Mouse (Mus musculus): ENCODE data around the gene Zfp14.
A peak's percentile ranks its signal among the peaks of the same experiment; 100 is the strongest.

The Zfp14 gene

DNA sequence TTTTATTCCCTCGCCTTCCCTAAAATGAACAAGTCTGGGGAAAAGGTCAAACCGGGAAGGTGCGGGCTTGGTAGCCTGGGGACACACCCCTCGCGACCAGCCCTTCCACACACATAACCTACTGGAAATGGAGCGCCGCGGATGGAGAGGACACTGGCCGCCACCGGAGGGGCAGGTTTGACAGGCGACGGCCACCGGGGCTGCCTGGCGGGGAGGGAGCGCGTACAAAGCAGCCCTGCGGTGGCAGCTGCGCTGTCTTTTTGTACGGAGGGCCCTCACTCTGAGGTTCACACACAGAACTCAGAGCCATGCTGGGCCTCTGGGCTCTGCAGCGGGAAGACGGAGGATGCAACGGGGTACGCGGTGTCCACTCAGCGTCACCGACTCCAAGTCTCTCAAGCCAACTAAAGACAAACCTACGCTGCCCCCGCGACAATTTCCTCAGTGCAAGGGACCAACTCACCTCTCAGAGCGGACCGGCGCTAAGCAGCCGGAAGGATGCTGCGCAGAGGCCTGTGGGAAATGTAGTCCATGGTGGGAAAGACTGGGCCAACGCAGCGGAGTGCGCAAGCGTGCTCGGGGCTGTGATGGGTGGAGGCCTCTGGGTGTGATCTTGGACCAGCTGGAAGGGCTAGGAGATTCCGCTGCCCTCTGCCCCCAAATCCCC is at the start of gene Zfp14:
Zfp14 (minus strand) TSS at position 499 of the 667 bp plus-strand sequence.
- DNase-seq (ENCODE audit: low spot score) = peak; percentile 96

DNA sequence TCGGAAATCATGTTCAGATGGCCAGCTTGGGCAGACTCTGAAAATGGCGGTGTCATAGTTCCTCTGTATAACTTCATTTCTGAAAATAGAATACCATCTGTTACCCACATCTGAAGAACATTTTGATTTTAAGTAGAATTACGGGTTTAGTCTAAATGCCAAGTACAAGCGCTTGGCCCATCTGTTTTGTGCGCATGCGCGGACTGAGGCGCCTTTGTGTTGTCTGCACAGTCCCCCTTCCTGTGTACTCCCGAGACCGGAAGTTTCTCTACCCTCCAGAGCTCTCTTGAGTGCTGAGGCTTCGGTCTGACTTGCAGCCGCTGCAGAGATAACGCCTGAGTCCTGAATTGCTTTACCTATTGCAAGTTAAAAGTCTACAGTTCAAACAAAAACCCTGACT is 48.1 kb upstream of the Zfp14 start:
- DNase-seq (ENCODE audit: low spot score) = no peak

DNA sequence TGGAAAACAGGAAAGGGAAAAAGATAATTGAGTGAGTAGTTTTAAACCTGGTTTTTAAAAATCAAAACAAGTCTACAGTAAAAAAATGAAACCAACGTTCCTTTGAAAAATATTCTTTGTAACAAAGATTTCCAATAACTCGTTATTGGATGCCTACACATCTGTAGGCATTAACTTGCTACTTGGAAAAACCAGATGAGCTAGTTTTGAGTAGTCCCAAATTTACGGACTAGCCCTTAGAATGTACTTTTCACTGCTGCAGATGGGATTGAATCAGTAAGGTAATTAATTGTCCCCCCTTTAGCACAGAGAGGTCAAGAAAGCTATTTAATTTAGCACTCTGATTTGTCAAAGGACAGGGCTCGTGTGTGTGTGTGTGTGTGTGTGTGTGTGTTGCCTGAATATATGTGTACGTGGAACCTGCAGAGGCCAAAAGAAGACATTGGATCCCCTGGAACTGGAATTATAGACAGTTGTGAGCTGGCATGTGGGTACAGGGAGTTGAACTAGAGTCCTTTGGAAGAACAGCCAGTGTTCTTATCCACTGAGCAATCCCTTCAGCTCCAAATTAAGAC is 44.5 kb upstream of the Zfp14 start:
- peak; percentile 24 for DNase-seq (ENCODE audit: low spot score)

DNA sequence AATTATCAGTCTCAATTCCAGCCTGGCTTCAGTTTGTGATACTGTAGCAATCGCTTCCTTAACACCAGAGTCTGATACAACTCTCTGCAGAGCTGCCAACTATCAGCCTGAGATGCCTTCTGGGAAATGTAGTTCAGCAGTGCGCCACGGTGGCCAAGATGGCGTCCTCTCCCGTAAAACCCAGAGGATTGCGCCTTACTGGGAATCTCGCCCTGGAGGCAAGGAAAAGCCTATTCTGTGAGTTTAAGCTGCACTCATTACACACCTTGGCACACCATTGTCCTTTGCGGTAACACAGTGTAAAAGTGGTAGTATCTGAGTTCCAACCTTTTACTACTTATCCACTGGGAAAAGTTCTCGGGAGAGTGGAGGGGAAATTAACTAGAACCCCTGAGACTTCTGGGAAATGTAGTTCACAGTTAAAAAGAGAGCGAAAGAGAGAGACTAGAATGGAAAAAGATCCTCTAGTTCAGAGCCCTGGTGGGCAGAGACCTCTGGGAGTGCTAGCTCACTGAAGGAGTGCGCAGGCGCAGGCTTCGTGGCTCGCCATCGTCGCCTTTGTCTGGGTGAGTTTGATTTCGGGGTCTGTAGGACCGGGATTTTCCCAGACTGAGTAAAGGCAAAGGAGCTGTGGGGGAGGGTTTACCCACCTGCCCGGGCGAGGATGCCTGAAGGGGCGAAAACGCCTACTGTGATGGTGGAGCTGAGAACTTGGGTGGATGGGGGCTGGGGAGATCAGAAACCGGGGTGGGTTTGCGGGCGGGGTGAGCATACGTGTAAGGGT is 43.7 kb upstream of the Zfp14 start, which contains the start of gene Zfp260:
Zfp260 (plus strand) TSS at position 132 of the 784 bp plus-strand sequence.
- peak; percentile 98 for DNase-seq (ENCODE audit: low spot score)

DNA sequence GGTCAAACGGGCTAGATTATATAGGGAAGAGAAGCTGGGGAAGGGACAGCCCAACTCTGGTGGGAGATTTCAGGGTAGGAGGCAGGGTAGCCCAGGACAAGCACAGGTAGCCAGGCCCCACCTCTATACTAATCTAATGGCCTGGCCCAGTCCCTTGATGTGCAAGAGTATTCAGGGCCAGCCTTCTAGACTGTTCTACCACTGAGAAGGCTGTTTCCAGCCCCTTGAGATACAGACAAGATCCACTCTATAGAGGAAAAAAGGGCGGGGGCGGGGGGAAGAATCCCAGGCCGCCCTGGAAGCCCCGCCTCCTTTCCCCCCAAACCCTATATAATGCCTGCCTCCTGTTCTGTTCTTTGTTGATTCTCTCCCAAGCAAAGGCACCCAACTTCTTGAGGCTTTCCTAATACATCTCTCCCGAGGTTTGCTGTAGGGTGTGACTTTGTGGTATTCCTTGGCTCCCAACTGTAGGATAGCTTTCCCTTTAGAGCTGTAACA is 42.8 kb upstream of the Zfp14 start:
- no peak for DNase-seq (ENCODE audit: low spot score)

DNA sequence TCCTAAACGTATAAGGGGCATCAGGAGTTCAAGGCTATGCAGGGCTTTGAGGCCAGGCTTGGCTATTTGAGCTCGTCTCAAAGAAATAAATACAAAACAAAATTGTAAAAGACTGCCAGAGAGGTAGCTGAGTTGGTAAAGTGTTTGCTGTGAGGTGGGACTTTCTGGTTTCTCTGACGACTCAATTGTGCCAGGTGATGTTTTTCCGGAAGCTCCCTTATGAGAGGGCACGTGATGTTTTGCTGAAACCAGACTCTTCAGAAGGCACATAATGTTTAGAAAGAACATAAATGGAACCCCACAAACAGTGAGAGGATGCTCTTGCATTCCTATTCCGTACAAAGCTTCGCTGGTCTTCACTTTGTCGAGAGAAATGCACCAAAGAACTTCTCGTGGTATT is 41.5 kb upstream of the Zfp14 start:
- no peak for DNase-seq (ENCODE audit: low spot score)

DNA sequence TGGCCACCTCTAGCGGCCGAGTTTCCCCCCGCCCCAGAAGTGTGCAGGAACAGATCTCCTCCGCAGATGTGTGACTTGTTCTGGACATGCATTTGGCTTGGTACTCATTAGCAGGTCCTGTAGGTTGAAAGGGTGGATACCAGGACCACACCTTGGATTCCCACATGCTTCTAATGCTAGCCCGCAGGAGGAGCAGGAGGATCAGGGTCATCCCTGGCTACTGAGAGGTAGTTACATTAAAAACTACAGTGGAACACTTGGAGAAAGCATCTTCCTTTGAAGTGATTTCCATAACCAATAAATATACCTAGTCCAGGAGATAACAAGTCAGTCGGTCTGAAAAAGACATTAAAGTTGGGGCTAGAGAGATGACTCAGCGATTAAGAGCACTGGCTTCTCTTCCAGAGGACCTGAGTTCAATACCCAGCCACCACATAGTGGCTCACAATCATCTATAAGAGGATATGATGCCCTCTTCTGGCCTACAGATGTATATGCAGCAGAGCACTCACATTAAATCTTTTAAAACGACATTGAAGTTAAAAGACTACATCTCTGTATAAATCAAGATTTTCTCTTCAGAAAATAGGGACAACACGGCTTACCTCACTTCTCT is 39.9 kb upstream of the Zfp14 start:
- peak; percentile 73 for DNase-seq (ENCODE audit: low spot score)

DNA sequence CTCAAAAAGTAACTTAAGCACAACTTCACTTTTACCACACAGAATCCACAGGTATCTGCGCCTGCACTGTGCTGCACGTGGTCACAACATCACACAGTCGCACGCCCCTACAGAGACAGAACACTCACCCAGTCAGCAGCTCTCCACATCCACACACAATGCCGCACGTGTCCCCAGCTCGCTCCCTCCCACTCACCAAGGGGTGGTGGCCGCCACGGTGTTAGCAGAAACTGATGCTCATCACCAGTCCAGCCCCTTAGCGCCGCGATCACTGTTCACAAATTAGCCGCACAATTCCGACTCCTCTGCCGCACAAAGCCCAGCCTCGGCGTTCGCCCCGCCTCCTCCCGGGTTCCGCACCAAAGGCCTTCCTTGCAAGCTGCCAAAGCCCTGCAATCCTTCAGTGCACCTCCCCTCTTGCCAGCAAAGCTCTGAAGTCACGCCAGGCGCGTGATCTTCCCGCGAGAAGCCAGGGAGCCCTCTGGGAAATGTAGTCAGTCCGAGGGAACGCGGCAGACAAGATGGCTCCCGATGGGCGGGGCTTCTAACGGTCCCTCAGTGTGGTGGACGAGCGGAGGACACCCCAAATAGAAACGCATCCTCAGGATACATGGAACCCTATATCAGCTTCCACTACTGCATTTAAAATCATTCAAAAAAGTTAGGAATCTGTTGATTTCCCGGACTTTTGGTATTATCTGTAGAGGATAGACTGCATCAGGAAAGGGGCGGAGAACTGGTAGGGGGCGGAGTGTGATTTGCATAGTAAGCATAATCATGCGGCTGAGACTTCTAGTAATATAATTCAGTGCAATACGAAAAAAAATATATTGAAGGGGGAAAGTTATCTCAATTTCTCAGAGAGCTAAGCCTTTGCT is 39.2 kb upstream of the Zfp14 start, which contains the start of the genes Gm26920 and Zfp566:
Gm26920 (minus strand) TSS at position 319 of the 878 bp plus-strand sequence.
Zfp566 (minus strand) TSS at position 436 of the 878 bp plus-strand sequence.
- peak; percentile 99 for DNase-seq (ENCODE audit: low spot score)

DNA sequence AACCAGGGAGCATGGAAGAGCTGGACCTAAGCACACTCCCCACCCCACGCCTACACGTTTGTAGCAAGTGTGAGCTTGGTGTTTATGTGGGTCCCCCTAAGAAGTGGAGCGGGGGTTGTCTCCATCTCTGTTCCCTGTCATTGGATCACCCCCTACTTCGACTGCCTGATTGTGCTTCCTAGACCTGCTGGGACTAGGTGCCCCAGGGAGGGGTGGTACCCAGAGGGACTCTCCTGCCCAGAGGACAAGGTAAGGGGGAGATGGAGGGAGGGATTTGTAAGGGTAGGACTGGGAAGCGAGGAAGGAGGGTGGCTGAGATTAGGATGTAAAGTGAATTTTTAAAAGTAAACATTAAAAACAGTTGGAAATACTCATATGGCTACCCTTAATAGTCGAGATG is 38.2 kb upstream of the Zfp14 start:
- no peak for DNase-seq (ENCODE audit: low spot score)

DNA sequence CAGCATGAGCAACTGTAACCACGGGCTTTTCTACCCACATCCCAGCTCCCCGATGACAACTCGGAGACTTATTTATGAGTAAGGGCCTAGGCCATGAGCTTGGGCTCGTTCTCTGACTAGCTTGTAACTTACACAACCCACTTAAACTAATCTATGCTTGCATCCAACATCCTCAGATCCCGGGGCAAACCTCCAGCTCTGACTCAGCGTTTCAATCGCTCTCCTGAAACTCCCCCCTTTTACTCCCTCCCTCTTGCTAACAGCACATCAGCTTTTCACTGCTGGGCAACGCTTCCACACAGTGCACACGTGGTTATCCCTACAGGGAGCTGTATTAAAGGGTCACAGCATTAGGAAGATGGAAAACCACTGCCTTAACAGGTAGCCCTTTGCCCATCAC is 35.3 kb upstream of the Zfp14 start:
- DNase-seq (ENCODE audit: low spot score) = no peak

DNA sequence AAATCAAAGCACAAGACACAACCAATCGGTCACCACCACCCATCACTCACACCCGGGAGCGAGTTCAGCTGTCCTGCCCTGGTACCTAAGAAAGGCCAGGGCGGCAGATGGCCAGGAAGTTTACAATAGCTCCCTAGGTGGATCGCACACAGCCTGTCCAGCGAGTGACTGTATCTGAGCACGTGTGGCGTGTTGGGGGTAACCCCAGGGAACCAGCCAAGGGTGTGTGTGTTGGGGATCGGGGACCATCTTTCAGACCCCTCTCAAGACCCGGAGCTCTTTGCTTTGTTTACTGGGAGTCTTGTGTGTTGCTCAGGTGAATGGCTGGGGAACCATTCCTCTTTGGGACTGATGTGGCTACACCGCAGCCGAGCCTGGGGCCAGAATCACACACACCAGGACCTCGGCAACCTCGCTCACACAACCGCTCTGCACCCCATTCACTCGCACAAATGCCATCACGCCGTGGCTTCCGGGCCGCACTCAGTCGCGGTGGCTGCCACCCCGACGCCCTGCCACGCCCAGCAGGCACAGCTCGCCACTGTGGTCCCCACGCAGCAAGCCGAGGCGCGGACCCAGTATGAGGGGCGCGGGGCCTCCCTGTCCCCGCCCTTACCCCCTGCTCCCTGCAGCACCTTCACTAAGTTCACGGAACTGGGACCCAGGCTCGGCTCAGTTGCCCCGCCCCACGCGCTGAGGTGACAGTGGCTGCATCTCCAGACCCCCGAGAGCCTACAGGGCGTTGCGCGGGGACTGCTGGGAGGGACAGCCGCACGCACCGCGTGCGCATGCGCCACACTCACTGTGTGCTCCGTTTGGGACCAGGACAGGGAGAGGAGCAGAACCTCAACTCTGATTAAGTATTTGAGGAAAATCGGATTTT is 21.2 kb upstream of the Zfp14 start, which contains the start of gene Zfp82:
Zfp82 (minus strand) TSS at position 755 of the 883 bp plus-strand sequence.
- peak; percentile 96 for DNase-seq (ENCODE audit: low spot score)

DNA sequence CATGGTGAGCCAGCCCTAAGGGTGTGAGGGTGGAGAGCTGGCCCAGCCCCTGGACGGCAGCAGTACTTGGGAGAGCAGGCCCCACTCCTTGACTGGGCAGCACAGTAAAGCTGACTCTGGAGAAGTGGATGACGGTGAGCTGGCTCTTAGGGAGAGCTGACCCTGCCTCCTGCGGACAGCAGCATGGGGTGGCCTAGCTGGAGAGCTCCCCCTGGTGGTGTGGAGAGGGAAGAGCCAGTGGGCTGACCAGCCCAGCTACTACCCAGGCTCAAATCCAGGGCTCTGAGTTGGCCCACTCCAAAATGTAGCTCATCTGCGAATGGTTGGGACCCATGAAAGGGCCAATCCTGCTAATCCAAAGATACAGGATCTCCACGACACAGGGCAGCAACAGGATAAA is 13.4 kb upstream of the Zfp14 start:
- no peak for DNase-seq (ENCODE audit: low spot score)

DNA sequence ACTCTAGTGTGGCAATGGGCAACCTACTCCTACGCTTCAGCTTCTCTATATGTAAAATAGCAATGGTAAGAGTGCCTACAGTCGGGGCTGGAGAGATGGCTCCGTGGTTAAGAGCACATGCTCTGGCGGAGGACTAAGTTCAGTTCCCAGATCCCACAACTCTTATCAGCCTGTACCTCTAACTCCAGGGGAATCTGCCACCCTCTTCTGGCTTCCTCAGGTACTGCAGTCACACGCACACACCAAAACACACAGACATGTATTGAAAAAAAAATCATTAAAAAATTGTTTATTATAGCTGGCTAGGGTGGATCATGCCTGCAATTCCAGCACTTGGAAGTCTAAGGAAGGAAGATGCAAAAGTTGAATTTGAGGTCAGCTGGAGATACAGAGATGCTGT is 11.3 kb upstream of the Zfp14 start:
- no peak for DNase-seq (ENCODE audit: low spot score)

DNA sequence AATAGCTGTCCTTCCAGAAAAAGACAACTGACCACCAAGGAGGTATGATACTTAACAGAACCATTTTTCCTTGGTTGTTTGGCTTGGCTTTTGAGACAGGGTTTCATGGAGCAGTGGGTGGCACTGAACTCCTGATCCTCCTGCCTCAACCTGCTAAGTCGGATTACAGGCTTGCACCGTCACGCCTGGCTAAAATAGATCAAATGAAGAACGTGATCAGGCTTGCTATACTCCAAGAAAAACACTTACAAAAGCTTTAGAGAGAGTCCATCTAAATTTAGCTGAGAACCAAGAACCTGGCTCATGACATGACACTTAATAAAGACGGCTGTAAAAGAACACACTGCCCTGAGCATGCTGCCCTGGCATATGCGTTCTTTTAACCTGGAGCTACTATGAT is 9.2 kb upstream of the Zfp14 start:
- no peak for DNase-seq (ENCODE audit: low spot score)

DNA sequence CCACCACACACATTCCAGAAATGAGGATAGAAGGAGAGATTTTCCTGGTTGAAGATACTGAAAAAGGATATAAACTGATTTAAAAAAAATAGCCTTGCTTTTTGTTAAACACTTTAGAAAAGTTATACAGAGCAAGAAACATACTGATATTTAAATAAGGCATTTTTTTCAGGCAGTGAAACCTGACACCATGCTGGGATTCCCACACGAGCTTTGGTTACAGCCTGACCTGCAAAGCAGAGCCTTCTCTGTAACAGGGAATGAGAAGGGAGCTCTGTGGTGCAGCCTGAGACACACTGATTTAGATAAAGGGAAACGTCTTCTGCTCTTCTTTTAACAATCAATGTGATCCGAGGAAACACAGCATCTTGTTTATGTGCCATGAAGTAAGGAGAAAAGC is 2.4 kb upstream of the Zfp14 start:
- peak; percentile 47 for DNase-seq (ENCODE audit: low spot score)

DNA sequence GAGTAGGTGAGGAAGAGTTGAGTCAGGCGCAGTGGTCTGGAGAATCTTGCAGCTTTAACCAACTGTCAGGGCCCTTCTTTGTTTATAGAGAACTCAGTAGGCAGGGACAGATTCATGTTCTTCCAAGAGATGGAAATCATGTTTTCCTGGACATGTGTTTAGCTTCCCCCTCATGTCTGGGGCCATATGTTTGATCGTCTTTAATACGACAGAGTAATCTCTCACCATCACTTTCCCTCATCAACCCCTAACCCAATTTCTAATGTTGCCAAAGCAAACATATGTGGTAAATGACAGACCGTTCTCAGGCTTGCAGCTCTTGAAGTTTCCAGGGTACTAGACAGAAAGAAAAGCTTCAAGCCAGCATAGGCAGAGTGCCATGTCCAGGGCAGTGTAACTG is 3.1 kb downstream of the Zfp14 start:
- DNase-seq (ENCODE audit: low spot score) = no peak

DNA sequence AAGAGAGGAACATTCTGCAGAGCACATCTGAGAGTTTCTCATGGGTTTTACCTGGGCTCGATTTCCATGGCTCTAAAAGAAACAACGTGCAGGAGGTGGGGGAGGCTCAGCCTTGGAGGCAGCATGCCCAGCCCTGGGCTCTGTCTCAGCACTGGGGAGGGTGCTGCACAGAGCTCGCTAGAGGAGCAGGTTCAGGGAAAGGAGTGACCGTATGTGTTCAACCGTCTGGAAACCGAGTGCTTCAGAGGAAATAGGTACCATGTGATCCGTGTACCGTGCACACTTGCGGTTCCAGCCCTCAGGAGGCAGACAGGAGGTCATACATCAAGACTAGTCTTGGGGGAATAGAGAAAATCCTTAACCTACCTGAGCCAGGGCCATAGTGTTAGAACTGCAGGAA is 6.8 kb downstream of the Zfp14 start:
- DNase-seq (ENCODE audit: low spot score) = no peak

DNA sequence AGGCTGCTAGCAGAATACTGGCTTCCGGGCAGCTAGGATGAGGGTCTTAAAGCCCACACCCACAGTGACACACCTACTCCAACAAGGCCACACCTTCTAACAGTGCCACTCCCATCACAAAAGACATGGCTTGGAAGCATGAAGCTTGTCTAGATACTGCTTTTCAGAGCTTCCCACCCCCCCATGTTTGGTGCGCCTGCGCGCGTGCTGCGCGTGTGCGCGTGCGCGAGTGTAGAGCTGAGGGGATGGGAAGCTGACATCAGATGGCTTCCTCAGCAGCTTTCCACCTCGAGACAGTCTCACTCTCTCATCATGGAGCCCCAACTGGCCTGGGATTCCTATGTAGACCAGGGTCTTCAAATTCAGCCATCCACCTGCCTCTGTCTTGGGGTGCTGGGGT is 16.8 kb downstream of the Zfp14 start:
- DNase-seq (ENCODE audit: low spot score) = no peak

DNA sequence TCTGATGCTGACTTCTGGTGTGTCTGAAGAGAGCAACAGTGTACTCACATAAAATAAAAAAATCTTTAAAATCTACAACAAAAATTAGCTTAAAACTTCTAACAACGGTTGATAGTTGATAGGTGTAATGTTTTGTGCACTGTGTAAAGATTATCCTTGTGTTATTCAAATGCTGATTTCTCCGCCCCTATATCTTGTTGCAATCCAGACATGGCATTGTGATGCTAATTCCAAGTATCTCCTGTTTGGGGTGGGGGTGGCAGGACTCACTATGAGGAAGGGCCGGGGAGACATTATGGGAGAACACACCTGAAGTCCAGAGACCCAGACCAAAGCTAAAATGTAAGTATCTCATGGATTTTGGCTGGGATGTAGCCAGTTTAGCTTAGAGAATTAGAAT is 19.8 kb downstream of the Zfp14 start:
- no peak for DNase-seq (ENCODE audit: low spot score)

DNA sequence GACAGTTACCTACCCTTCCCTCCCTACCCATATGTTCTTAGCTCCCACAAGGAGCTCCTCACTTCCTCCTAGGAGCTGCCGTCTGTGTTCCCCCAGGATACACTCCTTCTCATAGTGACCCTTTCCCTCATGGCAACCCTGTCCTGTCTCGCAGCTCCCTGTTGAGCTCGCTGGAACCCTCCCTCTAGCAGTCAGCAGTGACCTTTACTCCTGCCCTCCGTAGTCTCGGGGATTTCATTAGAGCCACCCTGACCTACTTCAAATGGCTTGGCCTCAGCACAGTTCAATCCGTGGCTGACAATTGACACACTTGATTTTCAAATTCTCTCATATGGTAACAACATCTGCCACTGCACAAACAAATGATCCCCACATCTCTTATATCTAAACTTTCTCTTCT is 20.5 kb downstream of the Zfp14 start:
- DNase-seq (ENCODE audit: low spot score) = no peak

All from embryo, embryonic 10 days (tissue).